Mouse (Mus musculus) liver, embryonic 11.5 days (tissue): ENCODE measurements around the gene Aurkaip1. TPM values are rescaled to one million over a fixed set of nuclear protein-coding genes. Genes with fewer than 3 reads are reported as not detected.

Source experiments
- ATAC-seq: fragments of 200-750 bp; cut with Nextera tagmentation; replicated peaks from 2 replicates; pipeline ENCODE4 v1.8.0; 2017; ENCODE audit warnings: moderate number of reproducible peaks, mild to moderate bottlenecking, moderate TSS enrichment, moderate library complexity; ENCODE audit not compliant: low FRiP score
- DNase-seq: peaks from one replicate; pipeline ENCODE4 v3.0.0-alpha.2; 2017; ENCODE audit warnings: low spot score
- H3K27ac ChIP-seq: fragments of 300-500 bp; sonication (generic); 2 replicates; pipeline ENCODE4 v1.5.1; 2014; ENCODE audit warnings: mild to moderate bottlenecking, low read depth, low read length, control low read depth
- H3K27me3 ChIP-seq: fragments of 300-500 bp; sonication (generic); replicated peaks from 2 replicates; pipeline ENCODE4 v1.6.1; 2014; ENCODE audit warnings: low read length, mixed read lengths; ENCODE audit not compliant: control insufficient read depth, insufficient read depth
- H3K36me3 ChIP-seq: fragments of 300-500 bp; sonication (generic); 2 replicates; pipeline ENCODE4 v1.6.1; 2014; ENCODE audit warnings: mild to moderate bottlenecking, low read length, moderate library complexity, mixed read lengths; ENCODE audit not compliant: control insufficient read depth, insufficient read depth
- H3K4me1 ChIP-seq: fragments of 300-500 bp; sonication (generic); replicated peaks from 2 replicates; pipeline ENCODE4 v1.6.1; 2014; ENCODE audit warnings: low read length, mixed read lengths; ENCODE audit not compliant: control insufficient read depth, insufficient read depth
- H3K4me2 ChIP-seq: fragments of 300-500 bp; sonication (generic); 2 replicates; pipeline ENCODE4 v1.6.1; 2014; ENCODE audit warnings: mild to moderate bottlenecking, control low read depth, moderate library complexity
- H3K4me3 ChIP-seq: fragments of 300-500 bp; sonication (generic); 2 replicates; pipeline ENCODE4 v1.5.1; 2014; ENCODE audit warnings: low read depth, low read length, control low read depth
- H3K9ac ChIP-seq: fragments of 300-500 bp; sonication (generic); 2 replicates; pipeline ENCODE4 v1.6.1; 2014; ENCODE audit warnings: low read depth, low read length, control low read depth
- H3K9me3 ChIP-seq: fragments of 300-500 bp; sonication (generic); 2 replicates; pipeline ENCODE4 v1.6.1; 2016; ENCODE audit warnings: low read length, inconsistent platforms, mixed read lengths; ENCODE audit not compliant: control insufficient read depth
- WGBS: fragments of 180-500 bp; shearing (Covaris S2); extraction: QIAGEN DNeasy Blood & Tissue Kit; methylation state at CpG from one replicate; pipeline ENCODE4 v1.1.7; 2014; 5-methylcytosine and 5-hydroxymethylcytosine counted together
- polyA plus RNA-seq: library from polyadenylated mRNA; unstranded; fragments of >200 nt; fragmentation: Nextera tagmentation; extraction: Ambion mirVana; gene quantifications from 2 replicates; pipeline ENCODE4 v1.2.1, GENCODE M21; 2014

The Aurkaip1 gene
- polyA plus RNA-seq, 1 experiment from 2014 or later: 212 TPM

- peaks cover 22% of the 10 kb centered on the region for H3K4me1 ChIP-seq
- no peak overlapping the region for H3K27ac ChIP-seq
- H3K4me2 ChIP-seq: no peak overlapping the region
- DNase-seq: no peak
- WGBS: 41% methylated on average over 2 of the region's 2 CpGs
- peak; percentile 11 for ATAC-seq
- no peak overlapping the region; the same call in 1 of the 2 replicates for H3K4me3 ChIP-seq
- H3K27me3 ChIP-seq: no peaks in the 10 kb centered on the region
- H3K36me3 ChIP-seq: 0 out of 2 replicates have a peak, but pooled peaks cover 5% of the 10 kb centered on the region
- H3K9me3 ChIP-seq: no peaks in the 10 kb centered on the region
- no peak overlapping the region for H3K9ac ChIP-seq
Observed at GRCm38 (mm10) chr4:155833836-155834235, 2.8 kb downstream of the Aurkaip1 start.

GRCm38 (mm10) chr4:155837404-155838010 lies 6.4 kb downstream of the Aurkaip1 start:
- Histone ChIP-seq H3K4me1 (peaks cover 39% of the 10 kb centered on the region), H3K9me3 (no peaks in the 10 kb centered on the region), H3K27ac (0 out of 2 replicates have a peak overlapping the region, but pooled peaks have one; percentile 8), H3K27me3 (peaks cover 8% of the 10 kb centered on the region), H3K9ac (no peak overlapping the region), H3K36me3 (0 out of 2 replicates have a peak, but pooled peaks cover 5% of the 10 kb centered on the region), H3K4me2 (no peak overlapping the region), H3K4me3 (no peak overlapping the region)
- 41% methylated on average over 11 of the region's 11 CpGs for WGBS
- no peak for DNase-seq
- no peak for ATAC-seq

DNA sequence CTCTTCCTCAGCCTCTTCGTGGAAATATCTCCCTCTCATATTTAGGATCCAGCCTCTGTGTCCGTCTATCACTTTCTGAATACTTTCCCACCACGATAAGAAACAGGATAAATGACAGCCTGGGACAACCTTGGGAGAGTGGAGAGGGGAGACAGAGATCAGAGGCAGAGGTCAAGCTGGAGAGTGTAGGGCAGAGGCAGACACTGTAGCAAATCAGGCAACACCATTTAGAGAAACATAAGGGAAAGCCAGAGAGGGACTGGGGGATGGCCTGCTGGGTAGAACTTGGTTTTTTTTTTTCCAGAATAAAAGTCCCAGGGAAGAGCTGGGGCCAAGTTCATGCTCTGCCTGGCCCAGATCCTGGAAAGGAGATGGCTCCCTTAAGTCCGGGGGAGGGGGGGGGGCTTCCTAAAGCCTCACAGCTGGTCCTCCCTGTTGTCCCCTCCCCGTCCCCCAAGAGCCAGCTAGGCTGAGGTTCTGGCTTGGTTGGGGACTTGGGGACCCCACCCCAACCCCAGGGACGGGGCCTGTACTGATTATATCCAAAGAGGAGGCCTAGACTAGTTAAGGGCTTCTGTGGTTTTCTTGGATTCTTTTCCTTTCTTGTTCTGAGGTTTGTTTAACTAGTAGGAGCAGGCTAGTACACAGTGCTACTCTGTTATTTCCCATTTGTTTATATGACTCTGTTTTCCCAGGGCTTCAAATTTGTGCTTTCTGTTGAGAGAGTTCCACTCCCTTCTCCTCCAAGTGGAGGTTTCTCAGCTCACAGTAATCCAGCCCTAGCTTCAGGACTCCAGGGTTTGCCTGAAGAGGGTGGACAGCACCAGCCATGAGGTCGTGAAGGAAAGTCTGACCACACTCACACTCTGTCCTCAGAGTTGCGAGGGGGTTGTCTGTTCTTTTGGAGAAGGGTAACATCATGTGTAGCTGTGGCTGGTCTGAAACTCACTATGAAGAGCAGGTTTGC lies 7.4 kb downstream of the Aurkaip1 start:
- Histone ChIP-seq H3K27ac (no peak overlapping the region), H3K4me2 (no peak overlapping the region)

GRCm38 (mm10) chr4:155839483-155839910 lies 8.4 kb downstream of the Aurkaip1 start, which contains the start of gene Mxra8:
Gene Mxra8, plus strand, starts transcription at chr4:155839680.
- Histone ChIP-seq H3K4me2 (peak within 1 kb of the TSS; percentile 98), H3K9ac (peak within 1 kb of the TSS; percentile 35), H3K27me3 (peaks cover 8% of the 10 kb centered on the region), H3K4me1 (peaks cover 24% of the 10 kb centered on the region), H3K4me3 (peak within 1 kb of the TSS; percentile 59), H3K27ac (no peak within 1 kb of the TSS), H3K36me3 (0 out of 2 replicates have a peak, but pooled peaks cover 3% of the 10 kb centered on the region), H3K9me3 (no peaks in the 10 kb centered on the region)
- peak; percentile 60 for ATAC-seq
- WGBS: 8% methylated on average over 16 of the region's 16 CpGs
- DNase-seq: peak; percentile 71

More for the DNA sequence above, 7.4 kb downstream of the Aurkaip1 start:
- no peak for DNase-seq
- H3K4me3 ChIP-seq: no peak overlapping the region
- H3K36me3 ChIP-seq: 0 out of 2 replicates have a peak, but pooled peaks cover 5% of the 10 kb centered on the region
- ATAC-seq: no peak
- 46% methylated on average over 8 of the region's 8 CpGs for WGBS
- H3K4me1 ChIP-seq: peaks cover 32% of the 10 kb centered on the region
- H3K9ac ChIP-seq: no peak overlapping the region
- H3K9me3 ChIP-seq: no peaks in the 10 kb centered on the region
- peaks cover 8% of the 10 kb centered on the region for H3K27me3 ChIP-seq

DNA sequence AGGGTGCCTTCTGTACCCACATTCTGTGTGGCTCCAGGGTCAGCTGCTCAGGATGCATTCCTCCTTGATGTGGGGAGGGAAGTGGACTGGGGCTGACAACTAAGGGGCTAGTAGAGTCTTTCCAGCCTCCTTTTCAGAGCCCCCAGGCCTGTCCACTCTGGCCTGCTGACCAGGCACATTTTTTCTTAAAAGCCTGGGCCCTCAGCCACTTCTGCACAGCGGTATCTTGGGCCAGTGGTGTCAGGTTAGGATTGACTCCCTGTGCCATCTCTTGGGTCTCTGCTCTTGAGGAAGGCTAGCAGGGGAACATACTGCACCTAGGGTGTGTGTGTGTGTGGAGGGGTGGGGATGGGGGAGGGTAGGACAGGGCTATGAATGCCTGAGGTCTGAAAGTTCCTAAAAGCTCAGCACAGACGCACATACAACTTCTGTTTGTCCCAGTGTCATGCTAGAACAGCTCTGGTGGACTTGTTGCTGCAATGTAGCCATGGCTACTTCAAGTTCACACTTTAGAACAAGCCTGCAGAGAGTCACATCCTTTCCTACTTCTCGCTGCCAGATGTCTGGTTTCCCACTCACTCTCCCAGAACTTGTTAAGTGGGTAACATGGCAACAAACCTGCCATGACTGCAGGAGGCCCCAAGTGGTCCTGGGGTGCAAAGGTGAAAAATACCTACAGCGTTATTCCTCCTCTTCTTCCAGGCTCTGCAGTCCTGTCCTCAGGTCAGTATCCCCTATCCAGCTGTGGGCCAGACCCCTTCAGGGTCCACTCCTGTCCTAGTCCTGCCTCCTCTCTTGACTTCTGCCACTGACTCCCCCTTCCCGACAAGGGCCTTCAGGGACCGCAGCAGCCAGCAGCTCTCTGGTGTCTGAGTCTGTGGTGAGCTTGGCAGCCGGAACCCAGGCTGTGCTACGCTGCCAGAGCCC lies 9.3 kb downstream of the Aurkaip1 start:
- peak; percentile 29; the same call in 1 of the 2 replicates for ATAC-seq
- 0 out of 2 replicates have a peak, but pooled peaks cover 3% of the 10 kb centered on the region for H3K36me3 ChIP-seq
- peak overlapping the region; percentile 70 for H3K9ac ChIP-seq
- H3K27ac ChIP-seq: no peak overlapping the region
- 17% methylated on average over 8 of the region's 8 CpGs for WGBS
- DNase-seq: no peak
- H3K27me3 ChIP-seq: peaks cover 8% of the 10 kb centered on the region
- no peaks in the 10 kb centered on the region for H3K9me3 ChIP-seq
- H3K4me1 ChIP-seq: peaks cover 24% of the 10 kb centered on the region
- peak overlapping the region; percentile 98 for H3K4me2 ChIP-seq
- H3K4me3 ChIP-seq: peak overlapping the region; percentile 59

GRCm38 (mm10) chr4:155841003-155841454 lies 10.0 kb downstream of the Aurkaip1 start:
- Histone ChIP-seq H3K36me3 (0 out of 2 replicates have a peak, but pooled peaks cover 3% of the 10 kb centered on the region), H3K4me2 (peak overlapping the region; percentile 98), H3K4me1 (peaks cover 24% of the 10 kb centered on the region), H3K4me3 (peak overlapping the region; percentile 59), H3K9me3 (no peaks in the 10 kb centered on the region), H3K27me3 (peaks cover 8% of the 10 kb centered on the region), H3K27ac (no peak overlapping the region), H3K9ac (peak overlapping the region; percentile 70)
- ATAC-seq: peak; percentile 82
- 1% methylated on average over 32 of the region's 32 CpGs for WGBS
- DNase-seq: peak; percentile 61

- DNase-seq: no peak
- Histone ChIP-seq H3K4me1 (peaks cover 28% of the 10 kb centered on the region), H3K27ac (no peak overlapping the region), H3K9me3 (no peaks in the 10 kb centered on the region), H3K27me3 (peaks cover 8% of the 10 kb centered on the region), H3K9ac (no peak overlapping the region), H3K36me3 (0 out of 2 replicates have a peak, but pooled peaks cover 3% of the 10 kb centered on the region), H3K4me3 (peak overlapping the region; percentile 59), H3K4me2 (peak overlapping the region; percentile 98)
- ATAC-seq: no peak
- 38% methylated on average over 38 of the region's 38 CpGs for WGBS
Observed at GRCm38 (mm10) chr4:155841651-155842270, 10.7 kb downstream of the Aurkaip1 start.
